Mouse (Mus musculus) pancreas, adult 10 weeks (tissue): ENCODE measurements around the gene Serinc2. TPM values are rescaled to one million over a fixed set of nuclear protein-coding genes. Genes with fewer than 3 reads are reported as not detected.

Experiments
- polyA plus RNA-seq: library from polyadenylated mRNA; stranded (reverse); fragments of 350-450 nt; fragmentation: Illumina TruSeq; extraction: RNeasy Lipid Tissue Mini Kit (QIAGEN cat#74804); gene quantifications from one replicate; pipeline ENCODE4 v1.2.3, GENCODE M21; 2015; ENCODE audit warnings: low read depth, low replicate concordance; ENCODE audit not compliant: insufficient read depth

Serinc2 gene
- polyA plus RNA-seq = 2.9 TPM

GRCm38 (mm10) chr4:130279105-130279504 lies at the start of gene Serinc2:
TSS of gene Serinc2 (minus strand) at chr4:130279205.

GRCm38 (mm10) chr4:130308231-130309081 lies 29.5 kb upstream of the Serinc2 start, which contains the start of the genes Fabp3 and Gm10570:
TSS of gene Fabp3 (plus strand) at chr4:130308595.
TSS of gene Gm10570 (minus strand) at chr4:130308674.

GRCm38 (mm10) chr4:130222179-130222578 lies 56.8 kb downstream of the Serinc2 start, which contains the start of gene Gm853:
TSS of gene Gm853 (minus strand) at chr4:130222401.

Other genes starting within 250 kb of the Serinc2 start
- gene Col16a1, start 231.4 kb downstream of the Serinc2 start, polyA plus RNA-seq = 15.7 TPM
- 16.5 TPM for gene Pef1, start 176.6 kb downstream of the Serinc2 start, polyA plus RNA-seq
- not detected for gene Hcrtr1, start 139.8 kb downstream of the Serinc2 start, polyA plus RNA-seq
- 42.6 TPM for gene Tinagl1, start 104.1 kb downstream of the Serinc2 start, polyA plus RNA-seq
- not detected for gene Gm853, start 56.8 kb downstream of the Serinc2 start, polyA plus RNA-seq
- 4.1 TPM for gene Fabp3, start 29.4 kb upstream of the Serinc2 start, polyA plus RNA-seq
- not detected for gene Gm10570, start 29.5 kb upstream of the Serinc2 start, polyA plus RNA-seq
- gene Zcchc17, start 80.7 kb upstream of the Serinc2 start, polyA plus RNA-seq = 4.8 TPM
- gene Snrnp40, start 80.9 kb upstream of the Serinc2 start, polyA plus RNA-seq = 9.0 TPM